Mouse (Mus musculus) intestine, embryonic 15.5 days (tissue): Measurements from ENCODE around the gene Map1a. TPM values are rescaled to one million over a fixed set of nuclear protein-coding genes. Genes with fewer than 3 reads are reported as not detected.
A peak's percentile ranks its signal among the peaks of the same experiment; 100 is the strongest.

Experiments used
- ATAC-seq: fragments of 200-750 bp; cut with Nextera tagmentation; 2 replicates; pipeline ENCODE4 v1.8.0; 2017; ENCODE audit warnings: moderate TSS enrichment, moderate library complexity
- H3K27ac ChIP-seq: fragments of 300-500 bp; sonication (generic); 2 replicates; pipeline ENCODE4 v1.5.1; 2015; ENCODE audit warnings: mild to moderate bottlenecking, inconsistent platforms
- H3K27me3 ChIP-seq: fragments of 300-500 bp; sonication (generic); replicated peaks from 2 replicates; pipeline ENCODE4 v1.6.1; 2015; ENCODE audit warnings: inconsistent platforms
- H3K36me3 ChIP-seq: fragments of 300-500 bp; sonication (generic); 2 replicates; pipeline ENCODE4 v1.6.1; 2015; ENCODE audit warnings: inconsistent platforms
- H3K4me1 ChIP-seq: fragments of 300-500 bp; sonication (generic); replicated peaks from 2 replicates; pipeline ENCODE4 v1.6.1; 2015; ENCODE audit warnings: inconsistent platforms
- H3K4me2 ChIP-seq: fragments of 300-500 bp; sonication (generic); replicated peaks from 2 replicates; pipeline ENCODE4 v1.6.1; 2015; ENCODE audit warnings: mild to moderate bottlenecking, inconsistent platforms
- H3K4me3 ChIP-seq: fragments of 300-500 bp; sonication (generic); replicated peaks from 2 replicates; pipeline ENCODE4 v1.5.1; 2015; ENCODE audit warnings: inconsistent platforms
- H3K9ac ChIP-seq: fragments of 300-500 bp; sonication (generic); 2 replicates; pipeline ENCODE4 v1.6.1; 2015; ENCODE audit warnings: inconsistent platforms
- H3K9me3 ChIP-seq: fragments of 300-500 bp; sonication (generic); 2 replicates; pipeline ENCODE4 v1.6.1; 2016; ENCODE audit warnings: inconsistent platforms
- WGBS: fragments of 180-500 bp; shearing (Covaris S2); methylation state at CpG from one replicate; pipeline ENCODE4 v1.1.7; 2015; 5-methylcytosine and 5-hydroxymethylcytosine counted together
- polyA plus RNA-seq: library from polyadenylated mRNA; unstranded; fragments of >200 nt; fragmentation: Nextera tagmentation; extraction: Ambion mirVana; gene quantifications from 2 replicates; pipeline ENCODE4 v1.2.1, GENCODE M21; 2015

Gene Map1a
- 2.7 and 4.2 TPM in 2 replicates for polyA plus RNA-seq

GRCm38 (mm10) chr2:121288901-121289729 is at the start of gene Map1a:
TSS of gene Map1a (plus strand) at chr2:121289600.
- 2% methylated on average over 48 of the region's 48 CpGs for whole genome bisulfite sequencing
- Histone ChIP-seq H3K4me3 (peak within 1 kb of the TSS; percentile 53), H3K36me3 (no peaks in the 10 kb centered on the region), H3K9me3 (no peaks in the 10 kb centered on the region), H3K4me1 (peaks cover 8% of the 10 kb centered on the region), H3K27ac (no peak within 1 kb of the TSS), H3K27me3 (peaks cover 19% of the 10 kb centered on the region), H3K9ac (peak within 1 kb of the TSS; percentile 33), H3K4me2 (peak within 1 kb of the TSS; percentile 94)
- ATAC-seq: peak; percentile 98

GRCm38 (mm10) chr2:121244099-121244498 is 45.3 kb upstream of the Map1a start:
- WGBS: 94% methylated on average over 5 of the region's 5 CpGs
- Histone ChIP-seq H3K27me3 (no peaks in the 10 kb centered on the region), H3K27ac (no peak overlapping the region), H3K9me3 (no peaks in the 10 kb centered on the region), H3K4me3 (no peak overlapping the region), H3K4me1 (no peaks in the 10 kb centered on the region), H3K4me2 (no peak overlapping the region), H3K9ac (no peak overlapping the region), H3K36me3 (peaks cover 20% of the 10 kb centered on the region; the same call in 1 of the 2 replicates)
- ATAC-seq: no peak

- H3K9ac ChIP-seq: no peak overlapping the region
- peaks cover 45% of the 10 kb centered on the region for H3K36me3 ChIP-seq
- WGBS: 98% methylated on average over 2 of the region's 2 CpGs
- no peaks in the 10 kb centered on the region for H3K9me3 ChIP-seq
- H3K4me2 ChIP-seq: no peak overlapping the region
- no peak overlapping the region for H3K4me3 ChIP-seq
- no peaks in the 10 kb centered on the region for H3K4me1 ChIP-seq
- ATAC-seq: no peak
- no peaks in the 10 kb centered on the region for H3K27me3 ChIP-seq
- no peak overlapping the region for H3K27ac ChIP-seq
Measured at GRCm38 (mm10) chr2:121249758-121250157, 39.6 kb upstream of the Map1a start.

- Histone ChIP-seq H3K4me1 (peaks cover 10% of the 10 kb centered on the region; the same call in 1 of the 2 replicates), H3K27ac (no peak overlapping the region), H3K4me3 (no peak overlapping the region), H3K9me3 (no peaks in the 10 kb centered on the region), H3K27me3 (no peaks in the 10 kb centered on the region), H3K9ac (no peak overlapping the region), H3K4me2 (no peak overlapping the region), H3K36me3 (0 out of 2 replicates have a peak, but pooled peaks cover 9% of the 10 kb centered on the region)
- 53% methylated on average over 8 of the region's 8 CpGs for WGBS
- ATAC-seq: 0 out of 2 replicates have a peak, but pooled peaks have one; percentile 10
Measured at GRCm38 (mm10) chr2:121268446-121268845, 21.0 kb upstream of the Map1a start.

- Histone ChIP-seq H3K4me1 (peaks cover 10% of the 10 kb centered on the region; the same call in 1 of the 2 replicates), H3K9me3 (no peaks in the 10 kb centered on the region), H3K4me3 (peak overlapping the region; percentile 90), H3K9ac (peak overlapping the region; percentile 83), H3K27ac (peak overlapping the region; percentile 81), H3K4me2 (peak overlapping the region; percentile 68), H3K36me3 (0 out of 2 replicates have a peak, but pooled peaks cover 3% of the 10 kb centered on the region), H3K27me3 (no peaks in the 10 kb centered on the region)
- ATAC-seq: peak; percentile 87
- WGBS: 1% methylated on average over 35 of the region's 35 CpGs
Measured at GRCm38 (mm10) chr2:121270521-121271235, 18.7 kb upstream of the Map1a start.

GRCm38 (mm10) chr2:121271236-121271927 is 18.0 kb upstream of the Map1a start, which contains the start of gene Trp53bp1:
TSS of gene Trp53bp1 (minus strand) at chr2:121271407.
- under 1% methylated on average over 37 of the region's 37 CpGs for WGBS
- no peaks in the 10 kb centered on the region for H3K9me3 ChIP-seq
- H3K4me1 ChIP-seq: peaks cover 10% of the 10 kb centered on the region; the same call in 1 of the 2 replicates
- 0 out of 2 replicates have a peak, but pooled peaks cover 3% of the 10 kb centered on the region for H3K36me3 ChIP-seq
- peak within 1 kb of the TSS; percentile 78 for H3K4me2 ChIP-seq
- H3K27me3 ChIP-seq: no peaks in the 10 kb centered on the region
- peak within 1 kb of the TSS; percentile 81 for H3K27ac ChIP-seq
- peak; percentile 99 for ATAC-seq
- peak within 1 kb of the TSS; percentile 90 for H3K4me3 ChIP-seq
- peak within 1 kb of the TSS; percentile 83 for H3K9ac ChIP-seq

GRCm38 (mm10) chr2:121271928-121272516 is 17.4 kb upstream of the Map1a start:
- H3K4me3 ChIP-seq: peak overlapping the region; percentile 90
- 26% methylated on average over 4 of the region's 4 CpGs for WGBS
- H3K27ac ChIP-seq: no peak overlapping the region
- peak overlapping the region; percentile 39; the same call in 1 of the 2 replicates for H3K9ac ChIP-seq
- 0 out of 2 replicates have a peak, but pooled peaks cover 3% of the 10 kb centered on the region for H3K36me3 ChIP-seq
- H3K4me1 ChIP-seq: peaks cover 10% of the 10 kb centered on the region; the same call in 1 of the 2 replicates
- H3K9me3 ChIP-seq: no peaks in the 10 kb centered on the region
- ATAC-seq: no peak
- H3K4me2 ChIP-seq: peak overlapping the region; percentile 78
- no peaks in the 10 kb centered on the region for H3K27me3 ChIP-seq

GRCm38 (mm10) chr2:121287850-121288249 is 1.6 kb upstream of the Map1a start:
- WGBS: 69% methylated on average over 2 of the region's 2 CpGs
- Histone ChIP-seq H3K27me3 (peaks cover 19% of the 10 kb centered on the region), H3K9me3 (no peaks in the 10 kb centered on the region), H3K9ac (no peak overlapping the region), H3K36me3 (no peaks in the 10 kb centered on the region), H3K4me3 (no peak overlapping the region), H3K27ac (no peak overlapping the region), H3K4me2 (no peak overlapping the region), H3K4me1 (peaks cover 7% of the 10 kb centered on the region)
- ATAC-seq: no peak

- Histone ChIP-seq H3K4me2 (peak overlapping the region; percentile 94), H3K27me3 (peaks cover 19% of the 10 kb centered on the region), H3K9me3 (no peaks in the 10 kb centered on the region), H3K4me3 (peak overlapping the region; percentile 53), H3K27ac (no peak overlapping the region), H3K4me1 (peaks cover 16% of the 10 kb centered on the region), H3K9ac (peak overlapping the region; percentile 33), H3K36me3 (no peaks in the 10 kb centered on the region)
- WGBS: 5% methylated on average over 36 of the region's 36 CpGs
- ATAC-seq: 0 out of 2 replicates have a peak, but pooled peaks have one; percentile 5
Measured at GRCm38 (mm10) chr2:121289730-121290540, 535 bp downstream of the Map1a start.

GRCm38 (mm10) chr2:121292316-121293013 is 3.1 kb downstream of the Map1a start:
- WGBS: 68% methylated on average over 5 of the region's 5 CpGs
- H3K4me2 ChIP-seq: no peak overlapping the region
- H3K9ac ChIP-seq: no peak overlapping the region
- no peak overlapping the region for H3K4me3 ChIP-seq
- H3K36me3 ChIP-seq: no peaks in the 10 kb centered on the region
- no peak overlapping the region for H3K27ac ChIP-seq
- H3K9me3 ChIP-seq: no peaks in the 10 kb centered on the region
- H3K4me1 ChIP-seq: peaks cover 36% of the 10 kb centered on the region
- ATAC-seq: no peak
- peaks cover 27% of the 10 kb centered on the region for H3K27me3 ChIP-seq
